Mouse (Mus musculus) midbrain, embryonic 16.5 days (tissue): ENCODE data around the gene Gm44596. TPM values are rescaled to one million over a fixed set of nuclear protein-coding genes. Genes with fewer than 3 reads are reported as not detected.

Experiments used
- ATAC-seq: fragments of 200-750 bp; cut with Nextera tagmentation; 2 replicates; pipeline ENCODE4 v1.8.0; 2017; ENCODE audit warnings: moderate TSS enrichment
- H3K27ac ChIP-seq: fragments of 300-500 bp; sonication (generic); 2 replicates; pipeline ENCODE4 v1.5.1; 2014; ENCODE audit warnings: mild to moderate bottlenecking, low read length, mixed read lengths
- H3K27me3 ChIP-seq: fragments of 300-500 bp; sonication (generic); 2 replicates; pipeline ENCODE4 v1.6.1; 2014; ENCODE audit warnings: low read depth, low read length, mixed read lengths; ENCODE audit not compliant: control insufficient read depth, insufficient read depth
- H3K36me3 ChIP-seq: fragments of 300-500 bp; sonication (generic); 2 replicates; pipeline ENCODE4 v1.6.1; 2014; ENCODE audit warnings: mild to moderate bottlenecking, low read length, moderate library complexity, mixed read lengths; ENCODE audit not compliant: control insufficient read depth, insufficient read depth
- H3K4me1 ChIP-seq: fragments of 300-500 bp; sonication (generic); 2 replicates; pipeline ENCODE4 v1.6.1; 2014; ENCODE audit warnings: mild to moderate bottlenecking, low read length, mixed read lengths; ENCODE audit not compliant: control insufficient read depth, insufficient read depth
- H3K4me2 ChIP-seq: fragments of 300-500 bp; sonication (generic); 2 replicates; pipeline ENCODE4 v1.6.1; 2014; ENCODE audit warnings: mild to moderate bottlenecking, low read length, mixed read lengths
- H3K4me3 ChIP-seq: fragments of 300-500 bp; sonication (generic); 2 replicates; pipeline ENCODE4 v1.5.1; 2014; ENCODE audit warnings: low read depth, mild to moderate bottlenecking, low read length, moderate library complexity, mixed read lengths
- H3K9ac ChIP-seq: fragments of 300-500 bp; sonication (generic); 2 replicates; pipeline ENCODE4 v1.6.1; 2014; ENCODE audit warnings: low read depth, low read length, mixed read lengths
- H3K9me3 ChIP-seq: fragments of 300-500 bp; sonication (generic); replicated peaks from 2 replicates; pipeline ENCODE4 v1.6.1; 2014; ENCODE audit warnings: mild to moderate bottlenecking, low read length, mixed read lengths; ENCODE audit not compliant: control insufficient read depth, poor library complexity, severe bottlenecking
- WGBS: fragments of 180-500 bp; shearing (Covaris S2); extraction: QIAGEN DNeasy Blood & Tissue Kit; methylation state at CpG from one replicate; pipeline ENCODE4 v1.1.7; 2014; 5-methylcytosine and 5-hydroxymethylcytosine counted together
- polyA plus RNA-seq: library from polyadenylated mRNA; unstranded; fragments of >200 nt; fragmentation: Nextera tagmentation; extraction: Ambion mirVana; gene quantifications from 2 replicates; pipeline ENCODE4 v1.2.1, GENCODE M21; 2015

The Gm44596 gene
- polyA plus RNA-seq: not detected in 2 replicates

- Histone ChIP-seq H3K4me3 (no peak within 1 kb of the TSS), H3K36me3 (no peaks in the 10 kb centered on the region), H3K27ac (peak within 1 kb of the TSS; percentile 9; the same call in 1 of the 2 replicates), H3K4me2 (peak within 1 kb of the TSS; percentile 7; the same call in 1 of the 2 replicates), H3K9me3 (no peaks in the 10 kb centered on the region), H3K4me1 (peaks cover 7% of the 10 kb centered on the region), H3K27me3 (no peaks in the 10 kb centered on the region), H3K9ac (no peak within 1 kb of the TSS)
- 11% methylated on average over 6 of the region's 6 CpGs for WGBS
- ATAC-seq: peak; percentile 81
These were observed at the start of gene Gm44596, which contains the start of gene Tex52 for GRCm38 (mm10) chr6:128375192-128375591. Gene Gm44596 (plus strand): TSS chr6:128375503. Gene Tex52 (plus strand): TSS chr6:128375456.

DNA sequence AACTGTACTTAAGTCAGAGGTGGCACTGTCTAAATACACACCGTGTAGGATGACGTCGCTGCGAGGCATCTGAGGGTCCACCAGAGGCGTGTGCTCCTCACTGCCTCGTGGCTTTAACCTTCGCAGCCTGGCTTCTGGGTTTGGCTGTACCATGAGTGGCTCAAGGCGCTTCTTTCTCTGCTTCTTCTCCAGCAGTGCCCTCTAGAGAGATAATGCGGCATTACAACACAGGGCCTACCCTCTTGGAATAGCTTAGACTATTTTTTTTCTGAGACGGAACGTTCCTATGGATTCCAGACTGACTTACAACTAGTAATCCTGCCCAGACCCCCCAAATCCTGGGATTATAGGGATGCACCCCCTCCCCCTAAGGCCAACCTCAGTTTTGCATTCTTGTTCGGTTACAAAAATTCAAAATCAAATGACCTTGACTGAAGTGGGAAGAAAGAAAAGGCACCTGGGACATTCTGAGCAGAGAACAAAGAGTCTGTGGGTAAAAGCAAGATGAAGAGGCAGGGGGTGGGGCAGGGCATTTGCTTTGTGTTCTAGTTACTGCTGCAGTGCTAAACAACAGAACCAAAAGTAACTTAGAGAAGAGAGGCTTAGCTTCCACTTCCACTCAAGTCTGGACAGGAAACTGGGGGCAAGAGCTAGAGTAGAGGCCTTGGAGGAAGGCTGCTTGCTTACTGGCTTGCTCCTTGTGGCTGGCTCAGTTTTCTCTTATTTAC lies 40.7 kb upstream of the Gm44596 start:
- Histone ChIP-seq H3K9ac (no peak overlapping the region), H3K27ac (no peak overlapping the region), H3K4me2 (no peak overlapping the region), H3K4me1 (0 out of 2 replicates have a peak, but pooled peaks cover 3% of the 10 kb centered on the region), H3K4me3 (no peak overlapping the region), H3K9me3 (no peaks in the 10 kb centered on the region; the same call in 1 of the 2 replicates), H3K36me3 (peaks cover 17% of the 10 kb centered on the region), H3K27me3 (no peaks in the 10 kb centered on the region)
- ATAC-seq: peak; percentile 82
- WGBS: 12% methylated on average over 12 of the region's 12 CpGs

- Histone ChIP-seq H3K27ac (no peak overlapping the region), H3K27me3 (no peaks in the 10 kb centered on the region), H3K4me3 (no peak overlapping the region), H3K36me3 (peaks cover 6% of the 10 kb centered on the region), H3K9ac (no peak overlapping the region), H3K4me1 (0 out of 2 replicates have a peak, but pooled peaks cover 3% of the 10 kb centered on the region), H3K9me3 (no peaks in the 10 kb centered on the region), H3K4me2 (no peak overlapping the region)
- 75% methylated on average over 7 of the region's 7 CpGs for WGBS
- ATAC-seq: no peak
These were observed 37.8 kb upstream of the Gm44596 start for GRCm38 (mm10) chr6:128337467-128337866.

GRCm38 (mm10) chr6:128338876-128339275 lies 36.4 kb upstream of the Gm44596 start:
- Histone ChIP-seq H3K9me3 (no peaks in the 10 kb centered on the region), H3K9ac (no peak overlapping the region), H3K36me3 (peaks cover 3% of the 10 kb centered on the region), H3K4me1 (0 out of 2 replicates have a peak, but pooled peaks cover 3% of the 10 kb centered on the region), H3K27ac (no peak overlapping the region), H3K4me3 (no peak overlapping the region), H3K27me3 (no peaks in the 10 kb centered on the region), H3K4me2 (no peak overlapping the region)
- no peak for ATAC-seq
- WGBS: 50% methylated on average over 5 of the region's 5 CpGs

GRCm38 (mm10) chr6:128341956-128342723 lies 33.2 kb upstream of the Gm44596 start:
- ATAC-seq: no peak
- H3K4me2 ChIP-seq: no peak overlapping the region
- H3K36me3 ChIP-seq: no peaks in the 10 kb centered on the region; the same call in 1 of the 2 replicates
- no peaks in the 10 kb centered on the region for H3K4me1 ChIP-seq
- H3K4me3 ChIP-seq: no peak overlapping the region
- 97% methylated on average over 11 of the region's 11 CpGs for WGBS
- H3K9ac ChIP-seq: no peak overlapping the region
- H3K27ac ChIP-seq: no peak overlapping the region
- no peaks in the 10 kb centered on the region for H3K9me3 ChIP-seq
- H3K27me3 ChIP-seq: no peaks in the 10 kb centered on the region

DNA sequence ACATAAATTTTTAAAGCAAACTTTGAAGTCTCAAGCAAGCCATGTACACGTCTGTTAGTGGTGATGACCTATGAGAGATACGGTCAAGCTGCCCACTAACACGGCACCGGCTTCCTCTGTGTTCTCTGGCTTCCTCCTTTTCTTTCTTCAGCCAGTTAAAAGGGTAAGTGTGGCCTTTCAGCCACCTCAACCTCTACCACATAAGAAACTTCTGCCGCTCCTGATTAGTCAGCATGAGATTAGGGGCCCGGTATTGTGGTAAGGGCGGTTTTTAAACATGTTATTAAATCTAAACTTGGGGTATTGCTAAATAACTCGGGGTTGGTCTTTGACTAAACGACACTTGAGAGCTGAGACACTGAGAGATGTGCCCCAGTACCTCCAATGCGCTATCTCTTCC lies 29.7 kb upstream of the Gm44596 start:
- H3K9ac ChIP-seq: no peak overlapping the region
- no peak overlapping the region for H3K4me3 ChIP-seq
- WGBS: 94% methylated on average over 10 of the region's 10 CpGs
- no peak for ATAC-seq
- no peaks in the 10 kb centered on the region for H3K9me3 ChIP-seq
- H3K4me1 ChIP-seq: no peaks in the 10 kb centered on the region
- H3K27ac ChIP-seq: no peak overlapping the region
- H3K27me3 ChIP-seq: no peaks in the 10 kb centered on the region
- no peaks in the 10 kb centered on the region for H3K36me3 ChIP-seq
- no peak overlapping the region for H3K4me2 ChIP-seq

GRCm38 (mm10) chr6:128346782-128347181 lies 28.5 kb upstream of the Gm44596 start:
- ATAC-seq: no peak
- no peaks in the 10 kb centered on the region for H3K4me1 ChIP-seq
- WGBS: 95% methylated on average over 6 of the region's 6 CpGs
- H3K36me3 ChIP-seq: peaks cover 2% of the 10 kb centered on the region; the same call in 1 of the 2 replicates
- no peak overlapping the region for H3K27ac ChIP-seq
- H3K4me3 ChIP-seq: no peak overlapping the region
- no peak overlapping the region for H3K4me2 ChIP-seq
- H3K9ac ChIP-seq: no peak overlapping the region
- no peaks in the 10 kb centered on the region for H3K9me3 ChIP-seq
- H3K27me3 ChIP-seq: no peaks in the 10 kb centered on the region

DNA sequence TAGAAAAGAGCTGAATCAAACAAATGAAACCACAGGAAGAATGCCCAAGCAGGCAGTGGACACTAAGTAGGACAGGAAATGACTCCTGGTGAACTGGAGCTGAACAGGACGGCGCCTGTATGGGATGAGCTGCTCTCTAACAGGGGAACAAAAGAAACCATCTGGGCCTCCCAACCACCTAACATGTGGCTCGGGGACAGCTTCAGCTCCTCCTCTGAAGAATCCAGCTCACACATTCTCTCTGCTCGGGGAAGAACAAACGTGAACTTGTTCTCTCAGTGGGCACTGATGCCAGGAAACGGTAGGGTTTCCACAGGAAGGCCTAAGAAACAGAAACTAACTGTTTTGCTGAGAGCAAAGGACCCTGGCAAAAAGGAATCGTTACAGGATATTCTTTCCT lies 25.6 kb upstream of the Gm44596 start:
- no peak overlapping the region for H3K27ac ChIP-seq
- no peak for ATAC-seq
- WGBS: 48% methylated on average over 7 of the region's 7 CpGs

GRCm38 (mm10) chr6:128354140-128354539 lies 21.2 kb upstream of the Gm44596 start:
- Histone ChIP-seq H3K9ac (no peak overlapping the region), H3K27ac (no peak overlapping the region), H3K27me3 (no peaks in the 10 kb centered on the region), H3K4me3 (no peak overlapping the region), H3K9me3 (no peaks in the 10 kb centered on the region), H3K4me1 (peaks cover 9% of the 10 kb centered on the region), H3K4me2 (peak overlapping the region; percentile 59), H3K36me3 (peaks cover 7% of the 10 kb centered on the region; the same call in 1 of the 2 replicates)
- WGBS: 35% methylated on average over 3 of the region's 3 CpGs
- no peak for ATAC-seq

More for the DNA sequence above, 25.6 kb upstream of the Gm44596 start:
- H3K27me3 ChIP-seq: no peaks in the 10 kb centered on the region
- H3K9me3 ChIP-seq: no peaks in the 10 kb centered on the region
- H3K4me1 ChIP-seq: peaks cover 8% of the 10 kb centered on the region
- H3K4me3 ChIP-seq: no peak overlapping the region
- no peak overlapping the region for H3K4me2 ChIP-seq
- H3K9ac ChIP-seq: no peak overlapping the region
- peaks cover 5% of the 10 kb centered on the region; the same call in 1 of the 2 replicates for H3K36me3 ChIP-seq
